Mouse (Mus musculus): ENCODE measurements around the gene Dpep2nb.

- TF ChIP-seq POLR2A (IDR thresholded peaks at IDR 0.05; ENCODE audit: control insufficient read depth, low read depth, low read length): no peak
- TF ChIP-seq CTCF (IDR thresholded peaks at IDR 0.05; ENCODE audit: control insufficient read depth, insufficient read depth, insufficient replicate concordance, low read depth, low read length): no peak
Observed at GRCm38 (mm10) chr8:106044151-106044550, 38.4 kb upstream of the Dpep2nb start.

Data from testis, adult 2 months (tissue).